Mouse (Mus musculus) embryo, embryonic 10.5 days (tissue): ENCODE results near the gene Tecta.
A peak's percentile ranks its signal among the peaks of the same experiment; 100 is the strongest.

Source experiments
- DNase-seq: peaks from one replicate; pipeline ENCODE4 v3.0.0-alpha.2; 2015; ENCODE audit warnings: low spot score

The Tecta gene

DNA sequence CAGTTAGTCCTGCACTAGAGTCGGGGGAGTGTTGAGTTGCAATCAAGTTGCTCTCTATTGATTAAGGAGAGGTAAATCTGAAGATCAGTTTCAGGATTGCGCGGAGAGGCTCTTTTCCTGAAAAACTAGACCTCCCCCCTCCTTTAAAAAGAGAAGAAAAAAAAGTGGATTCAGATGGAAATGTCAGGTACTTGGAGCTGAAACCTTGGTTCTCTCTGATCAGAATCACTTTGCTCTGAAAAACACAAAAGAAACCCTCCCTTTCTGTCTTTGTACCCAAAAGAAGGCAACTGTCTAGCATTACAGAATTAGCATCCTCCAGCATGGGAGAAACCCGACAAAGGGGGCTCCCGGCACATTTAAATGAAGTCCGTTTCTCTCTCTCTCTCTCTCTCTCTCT is at the start of gene Tecta:
Gene Tecta (minus strand): TSS at position 101 of the 400 bp plus-strand sequence.
- no peak for DNase-seq

DNA sequence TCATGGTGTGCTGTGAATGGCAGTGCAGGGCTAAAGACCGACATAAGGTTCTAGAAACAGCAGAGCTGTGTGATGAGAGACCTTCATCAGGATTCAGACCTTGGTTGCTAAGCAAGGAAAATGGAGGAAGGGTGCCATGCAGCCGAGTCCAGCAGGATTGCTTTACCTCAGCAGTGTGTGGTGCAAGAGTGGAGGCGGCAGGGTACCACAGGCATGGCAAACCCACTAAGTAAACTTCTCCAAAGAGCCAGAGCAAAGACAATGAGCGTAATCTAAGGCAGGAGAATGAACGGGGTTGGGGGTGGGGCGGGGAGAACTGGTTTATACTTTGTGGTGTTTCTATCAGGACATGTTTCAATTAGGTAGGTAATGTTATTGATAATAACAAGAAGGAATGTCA is 49.3 kb upstream of the Tecta start:
- DNase-seq, result no peak

DNA sequence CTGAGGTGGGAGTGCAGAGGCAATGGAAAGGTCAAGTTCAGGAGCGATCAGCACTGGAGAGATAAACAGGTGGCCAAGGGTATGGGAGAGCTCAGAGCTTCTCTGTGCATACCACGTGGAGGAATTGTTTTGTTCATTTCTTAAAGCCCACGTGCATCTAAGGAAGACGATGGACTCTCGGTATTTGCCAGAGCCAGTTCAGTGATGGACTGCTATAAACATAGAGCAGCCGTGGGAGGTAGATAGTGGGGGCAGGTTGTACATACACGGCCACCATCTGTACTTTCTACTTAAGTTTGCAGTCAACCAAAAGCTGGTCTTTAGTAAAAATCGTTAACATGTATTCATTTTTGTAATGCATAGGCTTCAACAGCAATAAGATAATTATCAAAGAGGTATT is 42.4 kb upstream of the Tecta start:
- no peak for DNase-seq

GRCm38 (mm10) chr9:42441234-42441633 is 41.5 kb upstream of the Tecta start:
- DNase-seq, result no peak

- peak; percentile 20 for DNase-seq
These were observed 39.7 kb upstream of the Tecta start for GRCm38 (mm10) chr9:42439446-42439845.

DNA sequence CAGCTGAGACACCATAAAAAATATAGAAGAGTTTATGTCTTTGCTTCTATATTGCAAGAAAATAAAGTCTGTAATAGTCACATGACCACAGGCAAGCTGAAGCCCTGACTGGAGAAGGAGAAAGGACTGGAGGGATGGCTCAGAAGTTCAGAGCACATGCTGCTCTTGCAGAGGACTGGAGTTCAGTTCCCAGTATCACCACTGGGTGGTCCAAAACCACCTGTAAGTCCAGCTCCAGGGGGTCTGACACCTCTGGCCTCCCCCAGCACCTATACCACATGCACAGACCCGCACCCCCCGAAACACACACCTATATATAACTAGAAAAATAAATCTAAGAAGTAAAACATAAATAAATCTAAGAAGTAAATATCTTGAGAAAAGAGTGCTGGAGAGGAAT is 32.4 kb upstream of the Tecta start:
- DNase-seq, result no peak

GRCm38 (mm10) chr9:42431606-42432005 is 31.9 kb upstream of the Tecta start:
- DNase-seq, result no peak

GRCm38 (mm10) chr9:42428060-42428924 is 28.6 kb upstream of the Tecta start:
- no peak for DNase-seq

DNA sequence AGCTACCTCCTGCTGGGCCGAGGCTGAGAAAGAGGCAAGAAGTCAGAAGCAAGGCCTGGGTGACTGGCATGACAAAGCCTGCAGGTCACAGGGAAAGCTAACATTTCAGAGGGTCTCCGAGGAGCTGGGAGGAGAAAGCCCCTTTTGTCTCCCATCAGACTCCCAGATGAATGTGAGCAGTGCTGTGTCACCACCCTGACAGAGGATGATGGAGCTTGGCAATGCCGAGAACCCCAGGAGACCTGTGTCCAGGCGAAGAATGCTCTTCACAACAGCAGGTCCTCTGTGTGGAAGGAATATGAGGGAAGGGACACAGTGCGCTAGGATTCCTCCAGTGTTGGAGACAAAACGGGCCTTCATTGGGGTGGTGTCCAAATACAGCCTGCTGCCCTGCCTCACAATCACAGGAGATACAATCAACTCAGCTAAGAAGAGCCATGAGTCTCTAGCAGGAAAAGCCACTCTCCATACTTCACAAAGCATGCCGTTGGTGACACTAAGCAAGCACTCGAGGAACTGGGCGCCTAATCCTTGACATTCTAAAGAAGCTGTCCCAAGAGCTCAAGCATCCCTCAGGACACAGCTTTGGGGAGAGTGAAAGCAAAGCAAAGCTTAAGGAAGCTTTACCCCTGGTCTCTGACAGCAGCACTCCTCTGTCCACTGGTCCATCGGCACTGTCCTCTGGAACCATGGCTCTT is 27.1 kb upstream of the Tecta start:
- DNase-seq, result peak; percentile 39

DNA sequence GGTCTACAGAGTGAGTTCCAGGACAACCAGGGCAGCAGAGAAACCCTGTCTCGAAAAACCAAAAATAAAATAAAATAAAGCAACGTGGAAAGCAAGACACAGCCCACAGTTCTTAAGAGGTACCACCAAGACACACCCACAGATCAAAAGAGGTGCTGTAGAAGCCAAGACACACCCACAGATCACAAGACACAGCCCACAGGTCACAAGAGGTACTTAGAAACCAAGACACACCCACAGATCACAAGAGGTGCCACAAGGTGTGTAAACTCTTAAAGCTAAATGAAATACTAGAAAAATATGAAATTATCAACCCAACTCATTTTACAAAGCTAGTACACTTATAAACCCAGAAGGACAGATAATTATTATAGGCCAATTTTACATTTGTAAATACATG is 23.9 kb upstream of the Tecta start:
- no peak for DNase-seq

DNA sequence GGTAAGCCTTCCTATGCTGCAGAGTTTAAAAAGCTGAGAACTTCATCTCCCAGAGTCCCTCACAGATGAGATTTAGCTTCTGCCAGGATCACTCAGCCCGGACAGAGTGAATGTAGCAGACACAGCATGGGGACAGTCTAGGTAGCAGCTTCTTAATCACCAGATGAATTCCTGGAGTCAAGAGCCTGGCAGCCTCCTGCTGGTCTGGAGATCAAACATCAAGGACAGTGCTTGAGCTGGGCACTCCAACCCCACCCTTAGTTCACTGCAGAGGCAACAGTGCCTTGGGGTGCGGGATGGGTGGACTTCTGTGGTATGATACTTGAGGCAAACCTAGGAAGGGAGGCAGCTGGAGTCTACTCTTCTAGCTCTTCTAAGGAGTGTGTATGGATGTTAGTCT is 20.0 kb upstream of the Tecta start:
- no peak for DNase-seq

GRCm38 (mm10) chr9:42418786-42419185 is 19.1 kb upstream of the Tecta start:
- DNase-seq, result no peak

DNA sequence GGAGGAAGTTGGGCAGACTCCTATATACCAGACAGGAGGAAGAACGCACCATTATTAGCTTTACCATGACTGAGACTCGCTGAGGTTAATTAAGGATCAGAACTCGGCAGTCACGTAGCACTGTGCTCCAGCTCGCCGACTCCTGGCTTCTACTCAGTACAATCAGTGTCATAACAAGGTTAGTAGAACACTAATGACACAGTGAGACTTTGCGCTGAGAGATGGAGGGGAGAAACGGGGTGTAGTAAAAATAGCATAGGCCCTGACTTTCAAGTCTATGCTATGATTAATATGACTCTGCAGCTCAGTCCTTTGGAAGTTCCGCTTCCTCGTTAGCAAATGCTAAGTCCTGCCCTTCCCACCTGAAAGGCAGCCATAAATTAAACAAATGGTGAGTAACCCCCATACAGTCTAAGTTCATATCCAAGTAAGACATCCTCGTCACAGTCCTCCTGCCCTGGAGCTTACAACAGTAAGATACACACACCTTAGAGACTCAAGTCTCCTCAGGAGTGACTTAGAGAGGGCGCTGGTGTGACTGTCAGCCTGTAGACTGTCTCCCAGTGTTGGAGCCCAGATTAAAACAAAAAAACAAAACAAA is 17.7 kb upstream of the Tecta start:
- no peak for DNase-seq

DNA sequence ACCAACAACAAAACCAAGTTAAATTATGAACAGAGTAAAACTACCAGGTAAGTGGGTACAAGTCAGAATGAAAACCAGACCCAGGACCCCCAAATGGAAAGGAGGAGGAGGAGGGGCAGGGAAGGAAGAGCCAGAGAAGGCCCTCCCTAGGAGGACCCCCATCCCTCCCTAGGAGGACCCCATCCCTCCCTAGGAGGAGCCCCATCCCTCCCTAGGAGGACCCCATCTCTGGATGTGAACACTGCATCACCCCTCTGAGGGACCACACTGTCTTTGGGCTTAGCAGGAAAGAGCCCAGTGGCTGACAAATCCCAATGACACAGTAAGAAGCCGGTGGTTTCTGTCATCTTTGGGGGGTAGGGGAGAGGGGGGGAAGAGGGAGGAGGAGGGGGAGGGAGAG is 15.5 kb upstream of the Tecta start:
- DNase-seq, result no peak

GRCm38 (mm10) chr9:42413345-42413744 is 13.6 kb upstream of the Tecta start:
- no peak for DNase-seq

DNA sequence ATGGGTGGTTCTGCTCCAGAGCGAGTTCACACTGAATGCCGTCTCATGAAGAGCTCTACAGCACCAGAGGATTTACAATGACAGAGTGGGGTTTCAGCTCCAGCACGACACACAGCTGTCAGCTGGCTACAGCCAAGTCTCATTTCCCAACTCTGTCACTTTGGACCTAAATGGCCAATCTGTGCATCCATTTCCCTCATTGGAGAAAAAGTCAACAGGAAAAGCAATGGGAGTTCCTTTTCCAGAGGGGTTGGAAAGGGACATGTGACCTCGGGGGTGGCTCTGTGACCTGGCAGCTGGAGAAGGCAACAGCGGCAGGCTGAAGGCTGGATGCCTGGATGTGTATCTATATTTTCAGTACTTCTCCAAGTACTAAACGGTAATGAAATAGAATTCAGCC is 11.6 kb upstream of the Tecta start:
- no peak for DNase-seq

DNA sequence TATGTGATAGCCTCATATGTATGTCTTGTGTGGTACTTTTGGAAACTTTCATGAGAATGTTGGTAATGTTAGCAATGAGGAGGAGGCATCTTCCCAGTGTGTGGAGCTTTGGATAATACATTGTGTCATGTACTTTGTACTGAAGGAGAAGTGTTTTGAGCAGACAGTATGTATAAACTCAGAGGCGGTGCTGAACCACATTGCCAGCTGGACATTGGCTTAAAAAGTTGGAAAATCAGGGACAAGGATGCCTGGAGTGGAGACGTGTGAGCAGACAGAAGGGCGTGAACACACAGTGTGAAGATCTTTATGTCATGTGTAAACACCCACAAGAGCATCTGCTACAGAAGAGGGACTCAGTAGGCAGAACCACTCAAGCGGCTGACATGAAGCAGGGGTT is 6.0 kb upstream of the Tecta start:
- no peak for DNase-seq

DNA sequence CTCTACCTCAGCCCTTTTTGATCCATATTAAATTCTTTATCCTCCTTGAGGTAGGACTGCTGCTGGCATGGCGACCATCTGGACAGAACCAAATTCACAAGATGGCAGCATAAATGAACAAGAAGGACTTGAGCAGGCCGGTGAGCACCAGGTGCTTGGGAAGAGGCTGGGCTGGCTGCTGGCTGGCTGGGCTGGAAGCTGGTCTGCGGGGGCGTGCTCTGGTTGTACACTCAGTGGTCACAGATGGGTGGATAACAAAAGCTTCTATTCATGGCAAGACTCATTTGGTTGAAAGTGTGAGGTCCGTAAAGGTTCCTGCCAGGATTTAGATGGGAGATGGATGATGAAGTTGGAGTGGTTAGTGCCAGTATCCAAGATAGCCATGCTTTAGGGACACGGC is 1.8 kb upstream of the Tecta start:
- DNase-seq, result no peak

DNA sequence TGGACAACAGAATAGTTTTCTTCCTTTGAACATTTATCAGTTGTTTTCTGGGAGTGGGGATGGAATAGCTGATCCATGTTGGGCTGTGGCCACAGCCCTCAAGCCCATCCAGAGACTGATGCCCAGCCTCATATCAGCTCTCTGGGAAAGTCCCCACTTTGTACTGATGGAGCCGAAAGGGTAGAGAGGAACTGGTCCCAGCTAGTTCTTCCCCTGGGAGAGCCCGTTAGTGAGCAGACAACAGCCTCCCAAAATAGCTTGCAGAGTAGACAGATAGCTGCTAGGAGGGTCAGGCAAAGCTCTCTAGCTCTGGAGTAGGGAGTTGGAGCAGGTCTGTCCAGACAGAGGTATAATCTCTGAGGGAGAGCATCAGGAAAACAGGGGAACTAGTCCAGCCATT is 3.6 kb downstream of the Tecta start:
- DNase-seq, result no peak

- DNase-seq, result no peak
These were observed 4.8 kb downstream of the Tecta start for GRCm38 (mm10) chr9:42394903-42395302.

DNA sequence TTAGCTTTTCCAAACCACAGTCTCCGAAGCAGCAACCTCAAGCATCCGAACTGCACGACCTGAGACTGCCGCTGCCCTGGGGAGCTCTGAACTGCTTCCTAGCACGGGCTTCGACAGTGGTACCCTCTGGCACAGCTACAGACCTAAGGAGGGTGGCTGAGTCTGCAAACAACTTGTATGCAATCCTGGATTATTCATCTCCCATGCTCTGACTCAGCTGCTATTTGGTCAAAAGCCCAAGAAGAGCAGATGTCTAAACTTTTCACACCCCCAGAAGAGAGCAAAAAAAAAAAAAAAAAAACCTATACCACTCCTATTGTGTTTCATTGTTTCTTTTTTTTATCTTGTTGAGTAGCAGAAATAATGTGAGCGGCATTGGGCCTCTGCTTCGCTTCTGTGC is 5.4 kb downstream of the Tecta start:
- DNase-seq, result no peak

GRCm38 (mm10) chr9:42392927-42393326 is 6.8 kb downstream of the Tecta start:
- no peak for DNase-seq

GRCm38 (mm10) chr9:42388490-42388889 is 11.2 kb downstream of the Tecta start:
- DNase-seq, result peak; percentile 47
